Mouse (Mus musculus): ENCODE data around the gene Lamp1.

DNA sequence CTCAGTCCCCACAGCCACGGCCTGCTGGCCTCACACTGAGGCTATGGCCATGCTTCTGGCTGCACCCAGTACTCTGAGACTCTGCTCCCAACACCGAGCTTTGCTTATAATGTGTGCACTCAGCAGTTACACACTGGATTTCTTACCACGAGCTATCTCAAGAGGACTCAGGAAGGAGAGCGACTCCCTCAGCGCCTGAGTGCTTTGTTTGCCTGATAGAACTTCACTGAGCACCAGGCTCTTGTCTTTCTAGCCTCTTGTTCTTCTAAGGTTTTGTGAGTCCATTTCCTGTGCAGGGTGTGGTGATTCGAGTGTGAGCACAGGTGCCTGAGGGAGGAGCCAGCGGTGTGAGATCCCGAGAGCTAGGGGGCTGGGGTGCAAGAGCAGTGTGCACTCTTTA is 34.1 kb upstream of the Lamp1 start:
- TF ChIP-seq POLR2A (IDR thresholded peaks at IDR 0.05; ENCODE audit: borderline replicate concordance, extremely low read depth, insufficient read depth, insufficient read length, poor library complexity, severe bottlenecking) (no peak), CTCF (IDR thresholded peaks at IDR 0.05; ENCODE audit: borderline replicate concordance, extremely low read depth, insufficient read depth, insufficient read length) (no peak)
